Mouse (Mus musculus) adipose tissue, adult 10 weeks (tissue): ENCODE results near the gene Bmp2k. TPM values are rescaled to one million over a fixed set of nuclear protein-coding genes. Genes with fewer than 3 reads are reported as not detected.

Experiments used
- polyA plus RNA-seq: library from polyadenylated mRNA; stranded (reverse); fragments of 350-450 nt; fragmentation: Illumina TruSeq; extraction: RNeasy Lipid Tissue Mini Kit (QIAGEN cat#74804); gene quantifications from one replicate; pipeline ENCODE4 v1.2.3, GENCODE M21; 2014; ENCODE audit warnings: low read depth, low replicate concordance

Bmp2k gene
- polyA plus RNA-seq: 11.7 TPM

GRCm38 (mm10) chr5:96997310-96997801 lies at the start of gene Bmp2k:
TSS of gene Bmp2k (plus strand) at chr5:96997689.

GRCm38 (mm10) chr5:97111207-97111910 lies 113.9 kb downstream of the Bmp2k start, which contains the start of gene Paqr3:
TSS of gene Paqr3 (minus strand) at chr5:97111596.

Other genes starting within 250 kb of the Bmp2k start
- 131 TPM for gene Anxa3, start 204.3 kb upstream of the Bmp2k start, polyA plus RNA-seq
- 4.7 TPM for gene Paqr3, start 113.9 kb downstream of the Bmp2k start, polyA plus RNA-seq